Mouse (Mus musculus) c-Kit-positive CD71-positive TER-119-negative erythroid progenitor cells, embryonic 14.5 days (primary cell): ENCODE data around the gene Pcbp4.

ENCODE experiments used
- DNase-seq: peaks from one replicate; pipeline ENCODE4 v3.0.0-alpha.2; 2013; ENCODE audit warnings: low read depth

The Pcbp4 gene

GRCm38 (mm10) chr9:106447348-106447747 lies 5.7 kb upstream of the Pcbp4 start, which contains the start of the genes Abhd14b and Abhd14a:
Gene Abhd14b, plus strand, starts transcription at chr9:106447459.
Gene Abhd14a, minus strand, starts transcription at chr9:106447678.
- peak; percentile 62 for DNase-seq

DNA sequence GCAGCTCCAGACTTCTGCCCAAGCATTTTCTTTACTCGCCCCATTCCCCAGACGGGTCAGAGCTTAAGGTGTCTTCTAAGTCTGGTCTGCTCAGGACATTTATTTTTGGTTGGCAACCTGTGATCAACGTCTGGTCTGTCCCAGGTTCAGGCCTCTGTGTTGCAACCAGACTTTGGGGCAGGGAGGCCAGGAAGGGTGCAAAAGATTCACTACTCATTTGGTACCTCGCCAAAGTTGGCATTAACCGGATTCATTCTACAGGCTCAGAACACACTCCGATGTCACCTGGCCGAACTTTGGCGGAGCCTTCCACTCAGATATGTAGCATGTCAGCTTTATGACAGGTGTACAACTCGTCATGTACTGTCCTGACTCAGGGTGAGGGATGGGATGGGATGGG lies 5.1 kb upstream of the Pcbp4 start:
- DNase-seq = no peak

GRCm38 (mm10) chr9:106448498-106449031 lies 4.5 kb upstream of the Pcbp4 start:
- peak; percentile 48 for DNase-seq

DNA sequence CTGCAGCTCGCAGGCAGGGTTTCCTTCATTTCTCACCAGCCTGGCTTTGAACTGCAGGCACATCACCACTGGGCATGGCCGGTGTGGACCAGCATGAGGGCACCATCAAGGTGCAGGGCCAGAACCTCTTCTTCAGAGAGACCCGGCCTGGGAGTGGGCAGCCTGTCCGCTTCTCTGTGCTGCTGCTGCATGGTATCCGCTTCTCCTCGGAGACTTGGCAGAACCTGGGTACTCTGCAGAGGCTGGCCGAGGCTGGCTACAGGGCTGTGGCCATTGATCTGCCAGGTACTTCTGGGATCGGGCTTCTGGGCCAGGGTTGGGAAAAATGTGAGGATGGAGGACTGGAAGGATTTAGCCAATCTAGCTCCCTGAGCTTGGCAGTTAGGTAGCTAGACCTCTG lies 3.1 kb upstream of the Pcbp4 start:
- no peak for DNase-seq

DNA sequence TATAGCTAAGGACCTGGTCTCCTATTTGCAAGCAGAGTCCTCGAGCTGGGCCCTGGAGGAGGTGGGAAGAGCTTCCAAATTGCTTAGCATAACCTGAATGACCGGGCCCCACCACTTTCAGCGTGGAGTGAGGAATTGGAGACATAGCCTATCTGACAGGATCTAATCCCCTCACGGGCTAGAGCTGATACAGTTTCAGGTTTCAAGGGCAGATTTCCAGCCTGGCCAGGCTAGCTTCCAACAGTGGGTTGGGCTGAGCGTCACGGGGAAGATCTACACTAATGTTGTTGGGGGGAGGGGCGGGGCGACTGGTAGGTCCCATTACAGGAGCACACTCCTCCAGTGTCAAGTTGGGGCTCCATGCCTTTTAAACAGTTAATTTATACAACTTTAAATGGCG lies 2.4 kb upstream of the Pcbp4 start:
- no peak for DNase-seq

DNA sequence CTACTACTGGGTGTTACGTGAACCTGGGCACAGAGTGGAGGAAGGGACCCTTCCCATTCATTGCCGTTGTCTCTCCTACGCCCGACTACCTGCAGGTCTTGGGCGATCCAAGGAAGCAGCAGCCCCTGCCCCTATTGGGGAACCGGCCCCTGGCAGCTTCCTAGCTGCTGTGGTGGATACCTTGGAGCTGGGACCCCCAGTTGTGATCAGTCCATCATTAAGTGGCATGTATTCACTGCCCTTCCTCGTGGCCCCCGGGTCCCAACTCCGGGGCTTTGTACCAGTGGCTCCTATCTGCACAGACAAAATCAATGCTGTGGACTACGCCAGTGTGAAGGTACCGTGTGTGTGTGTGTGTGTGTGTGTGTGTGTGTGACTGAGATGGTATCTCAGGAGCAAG lies 1.8 kb upstream of the Pcbp4 start:
- no peak for DNase-seq

DNA sequence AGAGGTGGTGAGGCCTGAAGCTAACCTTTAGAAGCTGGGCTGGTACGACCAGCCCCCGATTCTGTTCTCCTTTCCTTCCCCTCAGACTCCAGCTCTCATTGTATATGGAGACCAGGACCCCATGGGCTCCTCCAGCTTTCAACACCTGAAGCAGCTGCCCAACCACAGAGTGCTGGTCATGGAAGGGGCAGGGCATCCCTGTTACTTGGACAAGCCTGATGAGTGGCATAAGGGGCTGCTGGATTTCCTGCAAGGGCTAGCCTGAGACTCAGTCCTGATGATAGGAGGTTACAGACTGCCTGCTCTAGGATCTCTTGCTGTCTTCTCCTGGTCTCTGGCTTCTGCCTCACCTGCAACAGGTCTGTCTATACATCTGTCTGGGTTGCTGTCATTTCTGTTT lies 1.2 kb upstream of the Pcbp4 start:
- no peak for DNase-seq

DNA sequence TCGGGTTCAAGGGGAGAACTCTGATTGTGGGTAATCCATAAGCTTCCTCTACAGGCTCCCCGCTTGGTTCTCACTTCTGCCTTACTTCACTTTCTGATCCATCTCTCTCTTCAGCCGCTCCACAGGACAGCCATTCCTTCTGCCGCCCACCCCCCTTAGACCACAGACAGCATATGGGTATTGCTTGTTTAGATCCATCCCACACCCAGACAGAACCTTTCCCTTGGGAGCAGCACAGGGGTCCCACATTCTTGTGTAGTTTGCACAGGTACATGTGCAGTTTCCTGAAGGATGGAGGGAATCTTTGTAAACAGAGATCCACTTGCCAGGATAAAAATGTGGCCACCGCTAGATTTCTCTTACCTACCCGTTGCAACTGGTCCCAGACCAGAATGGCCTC lies 740 bp upstream of the Pcbp4 start:
- DNase-seq = no peak

DNA sequence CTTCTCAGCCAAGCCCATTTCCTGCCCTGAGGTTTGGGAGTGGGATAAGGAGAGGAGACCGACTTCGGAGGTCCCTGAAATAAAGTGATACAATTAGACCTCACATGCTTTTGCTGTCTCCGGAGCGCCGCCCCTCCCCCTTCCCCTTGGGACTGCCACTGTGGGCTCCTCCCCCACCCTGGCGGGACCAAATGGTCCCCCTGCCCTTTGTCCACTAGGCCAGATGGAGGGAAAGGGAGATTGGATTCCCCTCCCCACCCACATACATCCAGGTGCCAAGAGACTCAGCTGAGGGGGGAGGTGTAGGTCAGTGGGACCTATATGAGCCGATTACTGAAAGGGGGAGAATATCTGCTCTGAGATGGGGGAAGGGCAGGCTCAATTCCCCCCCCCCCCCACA lies 270 bp upstream of the Pcbp4 start:
- no peak for DNase-seq

DNA sequence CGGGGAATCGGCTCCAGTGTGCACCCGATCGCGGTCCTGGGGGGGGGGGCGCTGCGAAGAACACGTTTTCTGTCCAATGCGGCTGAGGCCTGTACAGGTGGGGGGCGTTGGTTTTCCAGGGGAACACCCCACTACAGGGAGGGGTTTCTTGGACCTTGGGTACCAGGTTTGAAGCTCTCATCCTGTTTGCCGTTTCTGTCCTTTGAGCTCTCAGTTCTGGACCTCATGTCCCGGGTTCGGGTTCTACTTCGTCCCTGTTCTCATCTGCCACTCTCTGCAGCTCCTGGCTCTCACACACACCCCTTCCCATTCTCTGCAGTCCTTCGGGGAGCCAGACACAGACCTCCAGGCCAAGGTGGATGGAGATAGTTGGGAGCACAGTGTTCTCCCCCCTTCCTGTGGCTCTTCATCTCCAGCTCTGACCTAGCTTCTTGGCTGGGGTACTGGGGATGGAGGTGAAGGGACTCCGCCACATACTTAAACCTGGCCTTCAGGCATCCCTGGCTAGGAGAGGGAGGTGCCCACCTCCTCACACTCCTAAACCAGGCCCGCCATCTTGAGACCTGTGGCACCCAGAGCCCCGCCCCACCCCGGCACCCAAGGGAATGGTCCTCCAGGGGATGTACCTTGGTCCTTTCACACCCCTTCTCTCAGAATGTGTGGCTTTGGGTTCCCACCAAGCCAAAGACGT lies 1.1 kb downstream of the Pcbp4 start:
- no peak for DNase-seq

DNA sequence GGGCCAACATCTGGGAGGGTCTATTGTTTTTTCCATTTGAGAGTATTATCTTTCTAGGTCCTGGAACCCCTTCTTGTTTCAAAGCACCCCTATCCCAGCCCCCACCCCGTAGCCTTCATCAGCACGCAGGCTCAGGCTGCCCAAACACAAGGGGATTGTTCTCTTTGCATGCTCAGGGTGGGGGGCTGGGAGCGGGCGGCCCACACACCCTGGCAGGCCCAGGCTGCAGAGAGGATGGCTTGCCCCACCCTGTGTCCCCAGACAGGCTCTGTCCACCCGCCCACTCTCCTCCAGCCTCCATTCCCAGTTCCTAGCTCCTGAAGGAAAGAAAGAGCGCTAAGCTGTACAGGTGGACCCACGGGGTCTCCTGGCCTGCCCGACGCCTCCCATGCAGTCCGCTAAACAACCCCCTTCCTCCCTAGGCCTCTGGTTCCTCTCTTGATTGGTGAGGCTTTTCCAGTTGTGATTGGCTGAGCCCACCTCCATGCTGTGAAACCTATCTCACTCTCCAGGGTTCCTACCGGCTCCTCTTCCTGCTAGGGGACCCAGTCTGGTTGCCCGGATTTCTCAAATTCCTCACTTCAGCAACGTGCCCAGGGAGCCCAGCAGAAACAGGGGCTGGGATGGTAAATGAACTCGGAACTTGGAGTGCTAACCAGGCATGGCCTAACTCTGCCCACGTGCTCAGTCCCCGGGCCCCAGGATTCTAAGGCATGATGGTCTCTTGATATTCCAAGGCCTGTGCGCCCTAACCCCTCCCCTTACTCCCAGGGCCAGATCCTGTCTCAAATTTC lies 2.0 kb downstream of the Pcbp4 start:
- DNase-seq = no peak

DNA sequence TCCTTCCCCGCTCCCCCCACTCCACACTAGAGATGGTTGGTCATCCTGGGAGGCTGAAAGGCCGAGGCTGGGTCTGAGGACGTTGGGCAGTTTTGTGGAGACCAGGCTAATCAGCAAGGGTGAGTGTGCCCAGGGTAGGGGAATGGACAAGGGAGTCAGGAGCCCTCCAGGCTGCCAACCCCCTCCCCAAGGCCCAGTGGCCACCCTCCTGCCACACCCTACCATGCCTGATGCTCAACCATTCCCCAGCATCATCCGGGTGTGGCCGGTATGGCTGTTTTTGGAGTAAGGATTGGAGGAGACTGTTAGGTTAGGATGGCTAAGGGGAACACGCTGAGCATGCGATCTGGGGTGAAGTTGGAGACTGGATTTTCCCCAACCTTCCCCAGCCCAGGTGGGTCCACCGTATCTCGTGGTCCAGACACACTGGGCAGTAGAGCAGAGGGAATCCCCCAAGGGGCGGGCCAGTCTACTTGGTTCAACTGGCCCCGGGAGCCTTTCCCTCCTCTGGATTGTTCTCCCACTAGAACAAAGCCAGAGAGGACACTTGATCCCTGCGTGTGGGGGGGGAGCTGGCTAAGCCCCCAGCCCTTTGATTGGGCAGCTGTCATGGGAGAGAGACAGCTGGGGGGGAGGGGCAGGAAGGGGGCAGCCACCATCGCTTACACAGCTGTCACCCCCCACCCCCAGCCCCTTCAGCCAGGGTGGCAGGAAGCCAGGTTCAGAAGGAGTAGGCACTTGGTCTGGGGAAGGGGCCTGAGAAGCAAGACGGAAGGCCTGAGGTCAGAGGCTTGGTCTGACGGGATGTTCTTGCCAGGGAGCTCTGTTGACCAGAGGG lies 3.5 kb downstream of the Pcbp4 start:
- no peak for DNase-seq

DNA sequence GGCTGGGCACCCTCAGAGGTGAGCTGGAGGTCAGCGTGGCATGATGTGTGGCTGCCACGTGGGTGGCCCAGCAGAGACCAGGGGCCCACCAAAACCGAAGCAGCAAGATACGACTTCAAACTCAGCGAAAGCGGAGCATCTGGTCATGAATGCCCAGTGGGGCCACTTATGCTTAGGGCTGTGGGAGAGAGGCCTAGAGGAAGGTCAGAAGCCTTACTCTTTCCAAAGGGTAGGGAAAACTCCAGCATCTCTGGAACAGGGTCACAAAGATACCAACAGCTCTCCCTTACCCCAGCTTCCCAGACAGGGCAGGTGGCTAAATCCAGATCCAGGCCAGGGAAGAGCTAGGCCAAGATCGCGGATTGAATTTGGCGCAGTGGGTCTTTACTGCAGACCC lies 4.1 kb downstream of the Pcbp4 start:
- DNase-seq = no peak

DNA sequence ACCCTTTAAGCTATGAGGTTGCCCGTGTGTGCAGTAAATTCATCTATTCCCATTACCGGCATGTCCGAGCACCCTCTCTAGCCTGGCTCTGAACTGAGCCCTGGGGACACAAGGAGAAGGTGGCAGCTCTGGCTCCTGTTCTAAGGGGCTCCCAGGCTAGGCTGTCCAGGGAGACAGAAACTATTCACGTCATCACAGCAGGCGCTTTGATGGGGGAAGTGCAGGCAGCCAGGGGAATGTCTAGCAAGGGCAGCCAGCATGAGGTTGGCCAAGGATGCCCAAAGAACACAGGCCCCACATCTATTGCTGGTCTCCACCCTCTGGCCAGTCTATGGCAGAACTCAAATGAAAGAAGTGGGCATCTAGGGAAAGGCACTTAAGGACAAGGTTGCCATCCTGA lies 4.8 kb downstream of the Pcbp4 start:
- no peak for DNase-seq

- no peak for DNase-seq
Measured at GRCm38 (mm10) chr9:106459946-106460345, 6.9 kb downstream of the Pcbp4 start.

DNA sequence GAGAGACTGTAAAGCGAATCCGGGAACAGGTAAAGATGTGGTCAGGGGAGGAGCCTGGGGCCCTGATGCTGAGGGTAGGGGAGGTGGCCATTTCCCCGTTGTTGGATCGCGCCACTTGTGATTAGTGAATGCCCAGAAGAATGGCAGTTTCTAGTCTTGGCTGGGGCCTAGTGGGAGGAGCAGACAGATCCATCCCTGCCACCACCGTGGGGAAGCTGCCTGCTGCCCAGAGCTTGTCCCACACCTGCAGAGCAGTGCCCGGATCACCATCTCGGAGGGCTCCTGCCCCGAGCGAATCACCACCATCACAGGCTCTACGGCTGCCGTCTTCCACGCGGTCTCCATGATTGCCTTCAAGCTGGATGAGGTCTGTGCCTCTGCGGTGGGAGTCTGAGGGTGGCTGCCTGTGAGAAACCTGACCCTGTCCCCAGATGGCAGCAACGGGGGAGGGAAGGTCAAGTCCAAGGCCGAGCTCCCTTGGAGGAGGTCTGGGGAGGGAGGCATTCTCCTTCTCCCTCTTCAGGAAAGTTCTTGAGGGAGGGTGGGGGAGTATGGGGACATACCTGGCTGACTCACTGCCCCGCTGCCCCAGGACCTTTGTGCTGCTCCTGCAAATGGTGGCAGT lies 7.4 kb downstream of the Pcbp4 start:
- DNase-seq = no peak

DNA sequence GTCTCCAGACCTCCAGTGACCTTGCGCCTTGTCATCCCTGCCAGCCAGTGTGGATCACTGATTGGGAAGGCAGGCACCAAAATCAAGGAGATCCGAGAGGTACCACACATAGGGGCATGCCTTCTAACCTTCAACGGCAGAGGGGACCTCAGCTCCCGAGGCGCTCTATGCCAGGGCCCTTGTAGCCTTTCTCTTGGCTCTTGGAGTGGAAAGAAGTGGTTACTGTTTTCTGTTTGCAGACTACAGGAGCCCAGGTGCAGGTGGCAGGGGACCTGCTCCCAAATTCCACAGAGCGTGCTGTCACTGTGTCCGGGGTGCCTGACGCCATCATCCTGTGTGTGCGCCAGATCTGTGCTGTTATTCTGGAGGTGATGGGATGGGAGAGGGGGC lies 7.9 kb downstream of the Pcbp4 start:
- no peak for DNase-seq

DNA sequence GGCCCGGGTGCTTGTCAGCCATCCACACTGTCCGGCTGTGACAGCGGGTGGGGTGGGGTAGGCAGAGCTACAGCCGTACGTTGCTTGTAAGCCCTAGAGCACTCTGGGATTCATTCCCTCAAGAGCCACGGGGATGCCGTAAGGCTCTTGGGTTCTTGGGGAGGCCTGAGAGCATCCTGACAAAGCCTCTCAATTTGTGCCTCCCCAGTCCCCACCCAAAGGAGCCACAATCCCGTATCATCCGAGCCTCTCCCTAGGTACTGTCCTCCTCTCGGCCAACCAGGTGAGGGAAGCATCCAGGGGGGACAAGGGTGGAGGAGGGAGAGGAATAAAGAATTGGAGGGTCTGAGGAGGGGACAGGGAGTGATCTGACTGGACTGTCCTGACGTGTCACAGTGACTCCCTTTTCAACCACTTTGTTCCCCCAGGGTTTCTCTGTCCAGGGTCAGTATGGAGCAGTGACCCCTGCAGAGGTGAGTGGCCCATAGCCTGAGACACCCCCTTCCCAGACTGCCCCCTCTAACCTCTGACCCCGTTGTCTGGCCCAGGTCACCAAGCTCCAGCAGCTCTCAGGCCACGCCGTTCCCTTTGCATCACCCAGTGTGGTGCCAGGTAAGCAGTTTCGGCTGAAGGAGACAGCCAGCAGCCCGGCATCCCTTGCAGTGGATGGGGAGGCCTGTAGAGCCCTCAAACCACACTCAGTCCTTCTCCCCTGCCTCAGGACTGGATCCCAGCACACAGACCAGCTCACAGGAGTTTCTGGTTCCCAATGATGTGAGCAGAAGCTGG lies 8.7 kb downstream of the Pcbp4 start:
- no peak for DNase-seq

DNA sequence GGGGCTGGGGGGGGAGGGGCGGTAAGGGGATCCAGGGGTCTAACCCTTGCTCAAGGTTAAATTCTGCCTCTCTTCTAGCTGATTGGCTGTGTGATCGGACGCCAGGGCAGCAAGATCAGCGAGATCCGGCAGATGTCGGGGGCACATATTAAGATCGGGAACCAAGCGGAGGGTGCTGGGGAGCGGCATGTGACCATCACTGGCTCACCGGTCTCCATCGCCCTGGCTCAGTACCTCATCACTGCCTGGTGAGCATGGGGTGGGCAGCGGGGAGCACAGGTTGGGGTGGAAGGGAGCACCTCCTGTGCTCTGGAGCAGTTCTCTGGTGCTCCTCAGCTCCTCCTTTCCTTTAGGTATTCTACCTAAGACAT lies 9.3 kb downstream of the Pcbp4 start:
- no peak for DNase-seq

GRCm38 (mm10) chr9:106463122-106464063 lies 10.3 kb downstream of the Pcbp4 start:
- no peak for DNase-seq
